Mouse (Mus musculus): ENCODE data around the gene Scfd2. TPM values are rescaled to one million over a fixed set of nuclear protein-coding genes. Genes with fewer than 3 reads are reported as not detected.

Scfd2 gene
- polyA plus RNA-seq, 1 experiment, result 9.6 TPM

DNA sequence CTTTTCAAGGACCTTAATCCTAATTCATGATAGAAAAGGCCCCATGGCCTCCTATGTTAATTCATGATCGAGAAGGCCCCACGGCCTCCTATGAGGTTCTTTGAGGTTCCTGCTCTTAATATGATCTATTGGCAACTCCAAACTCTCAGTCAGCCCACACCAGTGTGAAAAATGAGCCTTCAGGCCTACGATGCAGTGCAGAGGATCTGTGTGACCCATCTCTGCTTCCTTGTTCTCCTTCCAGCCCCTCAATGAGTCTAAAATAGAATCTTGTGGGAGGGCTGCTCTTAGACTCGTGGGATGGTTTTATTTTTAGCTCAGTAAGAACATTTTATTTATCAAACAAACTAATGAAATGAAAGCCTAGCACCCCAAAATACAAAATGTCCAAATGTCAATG, 274.9 kb downstream of the Scfd2 start:
- H3K4me1 ChIP-seq (ENCODE audit: control insufficient read depth, insufficient read depth, insufficient read length, low read length), result peaks cover 8% of the 10 kb centered on the region; the same call in 1 of the 2 replicates
- no peak overlapping the region for H3K27ac ChIP-seq (ENCODE audit: insufficient read depth, low read depth, low read length)
- no peaks in the 10 kb centered on the region for H3K27me3 ChIP-seq (ENCODE audit: control insufficient read depth, insufficient read depth, low read length)
- 73% methylated on average over 4 of the region's 4 CpGs for WGBS
- TF ChIP-seq CTCF (IDR thresholded peaks at IDR 0.05; ENCODE audit: extremely low read depth, insufficient read length, insufficient replicate concordance, low read depth, low read length) (no peak), POLR2A (IDR thresholded peaks at IDR 0.05; ENCODE audit: low read depth, low read length) (no peak)
- H3K4me3 ChIP-seq (ENCODE audit: low read depth, low read length), result no peak overlapping the region
- no peaks in the 10 kb centered on the region for H3K36me3 ChIP-seq (ENCODE audit: control insufficient read depth, insufficient read depth, low read length)

DNA sequence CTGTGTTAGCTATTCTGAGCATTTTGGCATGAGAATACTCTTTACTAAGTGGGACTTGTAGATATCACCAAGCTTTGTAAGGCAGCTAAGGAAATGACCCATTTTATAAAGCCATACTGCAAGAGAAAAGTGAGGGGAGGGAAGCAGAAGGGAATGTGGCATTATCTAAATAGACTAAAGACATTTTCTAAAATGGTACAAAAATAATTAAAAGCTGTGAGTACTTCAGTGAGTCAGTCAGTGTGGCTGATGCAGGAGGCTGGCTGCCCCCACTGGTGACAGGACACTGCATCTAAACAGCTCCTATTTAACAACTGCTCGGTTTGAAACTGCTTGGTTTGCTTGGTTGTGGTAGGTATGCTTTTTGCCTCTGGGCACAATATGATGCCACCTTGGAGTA, 276.6 kb downstream of the Scfd2 start:
- TF ChIP-seq POLR2A (IDR thresholded peaks at IDR 0.05; ENCODE audit: low read depth, low read length) (no peak), CTCF (IDR thresholded peaks at IDR 0.05; ENCODE audit: extremely low read depth, insufficient read length, insufficient replicate concordance, low read depth, low read length) (no peak)
- Histone ChIP-seq H3K27ac (ENCODE audit: insufficient read depth, low read depth, low read length) (no peak overlapping the region), H3K36me3 (ENCODE audit: control insufficient read depth, insufficient read depth, low read length) (no peaks in the 10 kb centered on the region), H3K4me1 (ENCODE audit: control insufficient read depth, insufficient read depth, insufficient read length, low read length) (peaks cover under 1% of the 10 kb centered on the region; the same call in 1 of the 2 replicates), H3K4me3 (ENCODE audit: low read depth, low read length) (no peak overlapping the region), H3K27me3 (ENCODE audit: control insufficient read depth, insufficient read depth, low read length) (no peaks in the 10 kb centered on the region)
- whole genome bisulfite sequencing, result 77% methylated on average over 1 of the region's 1 CpGs

DNA sequence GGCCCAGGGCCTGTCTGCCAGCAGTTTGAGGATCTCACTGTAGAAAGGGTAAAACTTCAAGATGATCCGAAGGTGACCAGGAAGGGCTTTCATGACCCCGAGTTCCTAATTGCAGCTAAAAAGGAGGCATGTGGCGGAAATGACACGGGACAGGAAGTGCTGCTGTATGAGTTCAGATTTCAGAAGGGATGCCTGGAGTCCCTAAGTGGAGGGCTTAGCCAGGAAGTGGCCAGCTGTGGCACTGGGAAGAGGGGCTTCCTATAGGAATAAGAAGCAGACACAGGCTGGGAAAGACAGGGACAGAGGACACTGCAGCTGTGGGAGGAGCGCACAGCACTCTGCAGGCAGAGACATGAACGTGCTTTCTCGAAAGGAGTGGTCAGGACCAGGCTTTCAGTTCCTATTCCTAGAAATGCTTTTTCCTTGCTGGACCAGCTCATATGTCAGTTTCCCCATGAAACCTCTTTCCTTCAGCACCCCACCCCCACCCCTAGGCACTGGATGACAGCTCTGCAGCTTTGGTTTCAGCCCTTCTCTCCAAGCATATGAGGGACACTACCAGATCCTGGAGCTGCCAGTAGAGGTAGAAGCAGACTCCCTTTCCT, 277.7 kb downstream of the Scfd2 start:
- Histone ChIP-seq H3K27ac (ENCODE audit: insufficient read depth, low read depth, low read length) (no peak overlapping the region), H3K4me1 (ENCODE audit: control insufficient read depth, insufficient read depth, insufficient read length, low read length) (no peaks in the 10 kb centered on the region), H3K36me3 (ENCODE audit: control insufficient read depth, insufficient read depth, low read length) (no peaks in the 10 kb centered on the region), H3K4me3 (ENCODE audit: low read depth, low read length) (no peak overlapping the region), H3K27me3 (ENCODE audit: control insufficient read depth, insufficient read depth, low read length) (no peaks in the 10 kb centered on the region)
- TF ChIP-seq CTCF (IDR thresholded peaks at IDR 0.05; ENCODE audit: extremely low read depth, insufficient read length, insufficient replicate concordance, low read depth, low read length) (no peak), POLR2A (IDR thresholded peaks at IDR 0.05; ENCODE audit: low read depth, low read length) (no peak)
- WGBS, result 81% methylated on average over 7 of the region's 7 CpGs

DNA sequence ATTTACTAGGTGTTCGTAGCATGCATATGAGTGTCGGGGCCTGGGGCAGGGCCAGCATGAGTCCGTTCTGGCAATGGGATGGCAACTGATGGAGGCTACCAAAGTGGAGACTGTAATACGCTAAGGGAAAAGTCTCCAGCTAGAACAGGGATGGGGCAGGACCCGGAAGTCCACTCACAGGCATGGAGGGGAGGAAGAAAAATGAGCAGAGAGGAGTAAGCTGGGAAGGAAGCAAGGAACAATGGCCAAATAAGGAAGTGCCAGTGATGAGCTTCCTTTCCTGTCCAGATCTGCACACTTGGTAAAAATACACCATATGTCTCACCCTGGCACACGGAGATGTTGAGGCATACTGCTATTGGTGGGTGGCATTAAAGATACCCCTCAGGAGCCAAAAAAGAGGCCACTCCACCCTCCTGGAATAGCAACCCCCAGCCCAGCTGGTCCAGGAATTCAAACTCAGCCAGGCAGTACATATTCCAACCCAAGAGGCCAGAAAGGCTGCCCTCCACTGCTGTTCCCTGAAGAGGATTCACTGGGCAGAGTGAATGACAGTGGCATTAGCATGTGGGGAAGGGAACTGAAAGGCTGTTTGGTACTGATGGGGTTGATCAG, 278.8 kb downstream of the Scfd2 start:
- Histone ChIP-seq H3K4me3 (ENCODE audit: low read depth, low read length) (no peak overlapping the region), H3K4me1 (ENCODE audit: control insufficient read depth, insufficient read depth, insufficient read length, low read length) (no peaks in the 10 kb centered on the region), H3K36me3 (ENCODE audit: control insufficient read depth, insufficient read depth, low read length) (no peaks in the 10 kb centered on the region), H3K27me3 (ENCODE audit: control insufficient read depth, insufficient read depth, low read length) (no peaks in the 10 kb centered on the region), H3K27ac (ENCODE audit: insufficient read depth, low read depth, low read length) (no peak overlapping the region)
- 89% methylated on average over 6 of the region's 6 CpGs for WGBS
- no peak for TF ChIP-seq POLR2A (IDR thresholded peaks at IDR 0.05; ENCODE audit: low read depth, low read length)
- TF ChIP-seq CTCF (IDR thresholded peaks at IDR 0.05; ENCODE audit: extremely low read depth, insufficient read length, insufficient replicate concordance, low read depth, low read length), result no peak

DNA sequence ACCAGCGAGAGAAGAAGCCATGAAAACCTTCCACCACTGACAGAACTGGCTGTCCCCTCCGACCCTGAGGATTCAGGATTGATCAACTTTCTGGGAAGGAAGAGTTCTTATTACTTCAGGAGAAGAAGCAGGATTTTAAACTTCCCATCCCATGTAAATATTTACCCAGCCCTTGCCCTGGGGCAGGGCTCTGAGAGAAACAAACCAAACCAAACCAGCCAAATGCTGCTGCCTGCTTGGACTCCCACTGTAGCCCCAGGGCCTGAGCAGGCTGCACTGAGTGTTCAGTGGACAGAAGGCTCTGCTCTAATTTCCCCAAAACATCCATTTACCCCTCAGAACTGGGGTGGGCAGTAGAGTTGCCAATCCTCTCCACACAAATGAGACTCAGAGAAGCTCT, 280.6 kb downstream of the Scfd2 start:
- H3K27ac ChIP-seq (ENCODE audit: insufficient read depth, low read depth, low read length), result no peak overlapping the region
- H3K4me3 ChIP-seq (ENCODE audit: low read depth, low read length), result no peak overlapping the region
- 60% methylated on average over 2 of the region's 2 CpGs for WGBS
- TF ChIP-seq POLR2A (IDR thresholded peaks at IDR 0.05; ENCODE audit: low read depth, low read length) (no peak), CTCF (IDR thresholded peaks at IDR 0.05; ENCODE audit: extremely low read depth, insufficient read length, insufficient replicate concordance, low read depth, low read length) (no peak)
- H3K4me1 ChIP-seq (ENCODE audit: control insufficient read depth, insufficient read depth, insufficient read length, low read length), result no peaks in the 10 kb centered on the region
- H3K36me3 ChIP-seq (ENCODE audit: control insufficient read depth, insufficient read depth, low read length), result no peaks in the 10 kb centered on the region
- no peaks in the 10 kb centered on the region for H3K27me3 ChIP-seq (ENCODE audit: control insufficient read depth, insufficient read depth, low read length)

DNA sequence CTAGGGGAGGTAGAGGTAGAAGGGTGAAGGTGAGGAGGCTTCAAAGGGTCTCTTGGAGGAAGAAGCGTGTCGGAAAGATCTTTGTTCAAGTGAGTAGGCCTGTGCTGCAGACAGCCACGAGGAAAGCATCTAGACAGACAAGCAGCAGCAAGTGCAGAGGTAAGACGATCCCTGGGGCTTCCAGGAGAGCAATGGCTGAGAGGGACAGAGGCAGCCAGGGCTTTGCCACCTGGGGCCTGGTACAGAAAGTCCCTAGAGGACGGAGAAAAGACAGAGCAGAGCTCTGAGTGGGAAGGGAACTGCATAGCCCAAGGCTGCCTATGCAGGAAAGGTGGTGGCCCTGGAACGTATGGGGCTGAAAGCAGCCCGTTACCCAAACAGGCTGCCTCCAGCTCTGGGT, 281.3 kb downstream of the Scfd2 start:
- Histone ChIP-seq H3K27me3 (ENCODE audit: control insufficient read depth, insufficient read depth, low read length) (no peaks in the 10 kb centered on the region), H3K36me3 (ENCODE audit: control insufficient read depth, insufficient read depth, low read length) (no peaks in the 10 kb centered on the region), H3K27ac (ENCODE audit: insufficient read depth, low read depth, low read length) (no peak overlapping the region), H3K4me1 (ENCODE audit: control insufficient read depth, insufficient read depth, insufficient read length, low read length) (no peaks in the 10 kb centered on the region), H3K4me3 (ENCODE audit: low read depth, low read length) (no peak overlapping the region)
- WGBS, result 90% methylated on average over 7 of the region's 7 CpGs
- TF ChIP-seq POLR2A (IDR thresholded peaks at IDR 0.05; ENCODE audit: low read depth, low read length), result no peak
- TF ChIP-seq CTCF (IDR thresholded peaks at IDR 0.05; ENCODE audit: extremely low read depth, insufficient read length, insufficient replicate concordance, low read depth, low read length), result no peak

DNA sequence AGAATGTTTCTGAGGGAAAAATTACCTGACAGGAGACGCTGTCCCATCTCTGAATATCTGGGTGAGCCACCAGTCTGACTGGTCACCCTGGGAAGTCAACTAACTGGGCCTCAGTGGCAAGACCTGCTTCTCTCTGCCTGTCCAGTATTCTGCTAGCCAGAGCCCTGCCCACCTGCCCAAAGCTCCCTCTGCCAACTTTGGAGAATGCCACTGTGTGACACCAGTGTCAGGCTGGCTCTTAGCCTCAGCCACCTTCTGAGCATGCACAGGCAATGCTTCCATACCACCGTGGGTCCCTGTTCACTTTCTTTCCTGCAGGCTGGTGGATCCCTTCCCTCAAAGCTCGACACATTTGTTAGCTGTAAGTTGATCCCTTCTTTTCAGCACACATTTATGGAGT, 281.8 kb downstream of the Scfd2 start:
- Histone ChIP-seq H3K27me3 (ENCODE audit: control insufficient read depth, insufficient read depth, low read length) (no peaks in the 10 kb centered on the region), H3K4me3 (ENCODE audit: low read depth, low read length) (no peak overlapping the region), H3K4me1 (ENCODE audit: control insufficient read depth, insufficient read depth, insufficient read length, low read length) (no peaks in the 10 kb centered on the region), H3K27ac (ENCODE audit: insufficient read depth, low read depth, low read length) (no peak overlapping the region), H3K36me3 (ENCODE audit: control insufficient read depth, insufficient read depth, low read length) (no peaks in the 10 kb centered on the region)
- no peak for TF ChIP-seq CTCF (IDR thresholded peaks at IDR 0.05; ENCODE audit: extremely low read depth, insufficient read length, insufficient replicate concordance, low read depth, low read length)
- no peak for TF ChIP-seq POLR2A (IDR thresholded peaks at IDR 0.05; ENCODE audit: low read depth, low read length)
- 81% methylated on average over 3 of the region's 3 CpGs for WGBS

Measured in small intestine, adult 2 months (tissue).